Mouse (Mus musculus) erythroblast, embryonic 14.5 days (primary cell): Measurements from ENCODE around the gene Syn3.

Experiments used
- GATA1 ChIP-seq: IDR thresholded peaks from 2 replicates; pipeline ENCODE4 v1.6.1; 2012; ENCODE audit warnings: low read length, inconsistent platforms, mixed read lengths
- TAL1 ChIP-seq: IDR thresholded peaks from 3 replicates; pipeline ENCODE4 v1.6.1; 2012; ENCODE audit warnings: low read length, inconsistent platforms, mixed read lengths

DNA sequence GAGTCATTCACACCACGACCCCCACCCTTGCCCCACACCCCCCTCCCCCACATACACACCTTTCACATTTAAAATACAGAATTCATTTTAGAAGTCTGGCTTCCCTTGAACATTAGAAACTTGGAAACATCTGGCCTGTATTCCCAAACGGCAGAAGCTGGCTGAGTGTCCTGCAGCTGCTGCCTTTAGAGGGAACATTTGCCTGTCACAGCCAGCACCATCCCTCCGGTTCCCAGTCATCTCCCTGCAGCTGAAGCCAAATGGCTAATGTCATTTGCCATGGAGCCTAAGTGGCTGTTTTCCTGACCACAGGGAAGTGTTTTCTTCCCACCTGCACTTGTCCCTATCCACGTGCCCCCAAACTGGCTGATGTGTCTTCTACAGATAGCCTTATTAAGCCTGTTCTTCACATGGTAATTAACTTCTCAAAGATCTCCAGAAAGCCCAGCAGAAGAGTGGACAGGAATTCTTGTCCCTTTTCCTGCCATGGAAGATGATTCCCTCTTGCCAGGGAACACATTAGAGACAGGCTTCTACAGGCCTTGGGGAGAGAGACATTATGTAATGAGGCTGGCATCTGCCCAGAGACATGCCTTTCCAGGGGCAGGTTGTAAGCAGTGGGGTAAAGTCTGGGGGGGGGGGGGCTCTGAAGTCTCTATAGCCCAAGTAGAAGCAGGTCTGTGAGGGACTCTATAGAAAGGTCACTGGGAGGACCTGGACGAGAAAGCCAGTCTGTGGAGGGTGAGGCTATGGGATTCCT, 43.2 kb downstream of the Syn3 start:
- no peak for TF ChIP-seq TAL1
- no peak for TF ChIP-seq GATA1
